23 mouse cellular contexts compared by ENCODE assay signal in genomic region chr6:136769143-136769542, GRCm38 (mm10). TPM values are rescaled to one million over a fixed set of nuclear protein-coding genes. Genes with fewer than 3 reads are reported as not detected.
"Had no signal": no experiment of that assay in that cellular context is flagged by ENCODE, and none has a peak within 500 bp of the region (broad histone marks: within the 10 kb centered on the region; RNA-seq: fewer than 3 reads in every experiment).

No protein-coding gene starts in this region.

- ATAC-seq: hindbrain, embryonic 16.5 days; inflammation-experienced regulatory T-cells, adult 6 months had no signal

- H3K27me3 ChIP-seq: heart, embryonic 12.5 days; hindbrain, embryonic 12.5 days; intestine, embryonic 15.5 days; limb, embryonic 13.5 days; limb, embryonic 15.5 days had no signal

- H3K36me3 ChIP-seq: heart, embryonic 10.5 days; heart, embryonic 12.5 days; hindbrain, embryonic 10.5 days; hindbrain, embryonic 12.5 days; intestine, embryonic 15.5 days; limb, embryonic 13.5 days; limb, embryonic 15.5 days had no signal

- H3K9ac ChIP-seq: heart, embryonic 12.5 days; hindbrain, embryonic 12.5 days; hindbrain, embryonic 14.5 days; intestine, embryonic 15.5 days; limb, embryonic 13.5 days; limb, embryonic 15.5 days had no signal

- DNase-seq: gastrocnemius, adult 2 months; gastrocnemius, postnatal 10 days; gastrocnemius, postnatal 25 days; heart, postnatal 4 days; kidney, adult 18-20 months; kidney, adult 8-10 months; kidney, postnatal 10 days; kidney, postnatal 25 days; layer of hippocampus, adult 9-11 months; layer of hippocampus, postnatal 36 days; left cerebral cortex, postnatal 4 days had no signal

- H3K27ac ChIP-seq: gastrocnemius, adult 2 months; heart, embryonic 10.5 days; hindbrain, embryonic 10.5 days; hindbrain, embryonic 12.5 days; hindbrain, embryonic 14.5 days; intestine, embryonic 15.5 days; limb, embryonic 13.5 days; limb, embryonic 15.5 days had no signal

- H3K4me2 ChIP-seq: heart, embryonic 12.5 days; hindbrain, embryonic 12.5 days; hindbrain, embryonic 14.5 days; intestine, embryonic 15.5 days; limb, embryonic 13.5 days; limb, embryonic 15.5 days had no signal

- H3K4me3 ChIP-seq: gastrocnemius, adult 2 months; heart, embryonic 10.5 days; heart, embryonic 12.5 days; hindbrain, embryonic 10.5 days; hindbrain, embryonic 12.5 days; intestine, embryonic 15.5 days; limb, embryonic 13.5 days; limb, embryonic 15.5 days had no signal

- H3K9me3 ChIP-seq: heart, embryonic 10.5 days; heart, embryonic 12.5 days; hindbrain, embryonic 10.5 days; hindbrain, embryonic 12.5 days; intestine, embryonic 15.5 days; limb, embryonic 13.5 days; limb, embryonic 15.5 days had no signal

- H3K4me1 ChIP-seq: hindbrain, embryonic 10.5 days; hindbrain, embryonic 12.5 days; limb, embryonic 13.5 days; limb, embryonic 15.5 days had no signal

RNA-seq across cellular contexts. Expression of gene Gucy2c, which starts 12.4 kb away (rescaled TPM):
- polyA plus RNA-seq: heart, embryonic 12.5 days; heart, embryonic 14.5 days; inflammation-experienced regulatory T-cells, adult 6 months; kidney, embryonic 14.5 days had no signal
